Mouse (Mus musculus): ENCODE results near the gene Usp22.

DNA sequence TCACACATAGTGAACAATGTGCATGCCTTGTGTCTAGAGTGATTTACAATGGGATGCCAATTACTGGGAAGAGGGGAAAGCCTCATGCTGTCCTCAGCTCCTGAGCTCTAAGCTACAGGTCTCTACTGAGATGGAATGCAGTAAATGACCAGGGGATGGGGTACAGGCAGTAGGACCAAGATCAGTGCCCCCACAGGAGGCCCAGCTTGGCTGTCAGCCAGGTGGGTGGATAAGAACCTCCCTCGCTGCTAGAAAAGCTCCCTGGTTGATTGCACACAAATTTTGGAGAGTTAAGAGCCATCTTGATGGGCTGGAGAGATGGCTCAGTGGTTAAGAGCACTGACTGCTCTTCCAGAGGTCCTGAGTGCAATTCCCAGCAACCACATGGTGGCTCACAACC is 63.9 kb downstream of the Usp22 start:
- TF ChIP-seq POLR2A (IDR thresholded peaks at IDR 0.05; ENCODE audit: low read depth, low read length) = no peak
- TF ChIP-seq CTCF (IDR thresholded peaks at IDR 0.05; ENCODE audit: extremely low read depth, insufficient read length, insufficient replicate concordance, low read depth, low read length) = no peak

Measured in small intestine, adult 2 months (tissue).